Mouse (Mus musculus): ENCODE results near the gene Gm572. TPM values are rescaled to one million over a fixed set of nuclear protein-coding genes. Genes with fewer than 3 reads are reported as not detected.
A peak's percentile ranks its signal among the peaks of the same experiment; 100 is the strongest.

Gene Gm572
- polyA plus RNA-seq, 1 experiment = not detected

- Histone ChIP-seq H3K79me3 (ENCODE audit: low read depth) (peaks cover 14% of the 10 kb centered on the region), H3K4me3 (ENCODE audit: insufficient read depth, poor library complexity, severe bottlenecking) (no peak overlapping the region), H3ac (ENCODE audit: control insufficient read depth, insufficient read length, low read depth) (no peak overlapping the region), H3K27me3 (ENCODE audit: control insufficient read depth, insufficient read depth, insufficient read length) (no peaks in the 10 kb centered on the region), H3K79me2 (ENCODE audit: control insufficient read depth, insufficient read depth) (peaks cover 56% of the 10 kb centered on the region), H3K36me3 (ENCODE audit: control insufficient read depth, insufficient read depth) (peaks cover 88% of the 10 kb centered on the region)
- TF ChIP-seq CEBPB (IDR thresholded peaks at IDR 0.05; ENCODE audit: low read depth) (no peak), USF1 (IDR thresholded peaks at IDR 0.05; ENCODE audit: low read depth) (no peak), MAX (IDR thresholded peaks at IDR 0.05) (no peak), MYOG (IDR thresholded peaks at IDR 0.05; ENCODE audit: control insufficient read depth, extremely low read depth, insufficient read length) (no peak), MYOD1 (IDR thresholded peaks at IDR 0.05; ENCODE audit: control insufficient read depth, insufficient read length, low read depth) (no peak), CTCF (IDR thresholded peaks at IDR 0.05; ENCODE audit: control insufficient read depth, insufficient read depth, insufficient read length) (no peak), FOSL1 (IDR thresholded peaks at IDR 0.05; ENCODE audit: insufficient read depth, low read length, poor library complexity, severe bottlenecking) (no peak)
These were observed 29.4 kb upstream of the Gm572 start for GRCm38 (mm10) chr4:148613738-148614137.

- H3ac ChIP-seq (ENCODE audit: control insufficient read depth, insufficient read length, low read depth) = no peak overlapping the region
- peaks cover 99% of the 10 kb centered on the region for H3K79me2 ChIP-seq (ENCODE audit: control insufficient read depth, insufficient read depth)
- H3K4me3 ChIP-seq (ENCODE audit: insufficient read depth, poor library complexity, severe bottlenecking) = no peak overlapping the region
- peaks cover 65% of the 10 kb centered on the region for H3K79me3 ChIP-seq (ENCODE audit: low read depth)
- peaks cover 95% of the 10 kb centered on the region for H3K36me3 ChIP-seq (ENCODE audit: control insufficient read depth, insufficient read depth)
- TF ChIP-seq USF1 (IDR thresholded peaks at IDR 0.05; ENCODE audit: low read depth) = no peak
- TF ChIP-seq MAX (IDR thresholded peaks at IDR 0.05) = no peak
- TF ChIP-seq CEBPB (IDR thresholded peaks at IDR 0.05; ENCODE audit: low read depth) = no peak
- TF ChIP-seq MYOD1 (IDR thresholded peaks at IDR 0.05; ENCODE audit: control insufficient read depth, insufficient read length, low read depth) = no peak
- TF ChIP-seq MYOG (IDR thresholded peaks at IDR 0.05; ENCODE audit: control insufficient read depth, extremely low read depth, insufficient read length) = no peak
- TF ChIP-seq FOSL1 (IDR thresholded peaks at IDR 0.05; ENCODE audit: insufficient read depth, low read length, poor library complexity, severe bottlenecking) = no peak
- TF ChIP-seq CTCF (IDR thresholded peaks at IDR 0.05; ENCODE audit: control insufficient read depth, insufficient read depth, insufficient read length) = no peak
- H3K27me3 ChIP-seq (ENCODE audit: control insufficient read depth, insufficient read depth, insufficient read length) = no peaks in the 10 kb centered on the region
These were observed 23.3 kb upstream of the Gm572 start for GRCm38 (mm10) chr4:148619805-148620204.

GRCm38 (mm10) chr4:148620718-148621117, 22.4 kb upstream of the Gm572 start:
- Histone ChIP-seq H3K79me3 (ENCODE audit: low read depth) (peaks cover 70% of the 10 kb centered on the region), H3K27me3 (ENCODE audit: control insufficient read depth, insufficient read depth, insufficient read length) (no peaks in the 10 kb centered on the region), H3ac (ENCODE audit: control insufficient read depth, insufficient read length, low read depth) (no peak overlapping the region), H3K4me3 (ENCODE audit: insufficient read depth, poor library complexity, severe bottlenecking) (no peak overlapping the region), H3K36me3 (ENCODE audit: control insufficient read depth, insufficient read depth) (peaks cover 92% of the 10 kb centered on the region), H3K79me2 (ENCODE audit: control insufficient read depth, insufficient read depth) (peaks cover 99% of the 10 kb centered on the region)
- no peak for TF ChIP-seq MAX (IDR thresholded peaks at IDR 0.05)
- TF ChIP-seq CTCF (IDR thresholded peaks at IDR 0.05; ENCODE audit: control insufficient read depth, insufficient read depth, insufficient read length) = no peak
- TF ChIP-seq USF1 (IDR thresholded peaks at IDR 0.05; ENCODE audit: low read depth) = no peak
- no peak for TF ChIP-seq MYOG (IDR thresholded peaks at IDR 0.05; ENCODE audit: control insufficient read depth, extremely low read depth, insufficient read length)
- no peak for TF ChIP-seq MYOD1 (IDR thresholded peaks at IDR 0.05; ENCODE audit: control insufficient read depth, insufficient read length, low read depth)
- no peak for TF ChIP-seq FOSL1 (IDR thresholded peaks at IDR 0.05; ENCODE audit: insufficient read depth, low read length, poor library complexity, severe bottlenecking)
- no peak for TF ChIP-seq CEBPB (IDR thresholded peaks at IDR 0.05; ENCODE audit: low read depth)

GRCm38 (mm10) chr4:148622485-148622884, 20.6 kb upstream of the Gm572 start:
- H3K79me3 ChIP-seq (ENCODE audit: low read depth) = peaks cover 70% of the 10 kb centered on the region
- H3K4me3 ChIP-seq (ENCODE audit: insufficient read depth, poor library complexity, severe bottlenecking) = no peak overlapping the region
- no peaks in the 10 kb centered on the region for H3K27me3 ChIP-seq (ENCODE audit: control insufficient read depth, insufficient read depth, insufficient read length)
- TF ChIP-seq CEBPB (IDR thresholded peaks at IDR 0.05; ENCODE audit: low read depth) (no peak), CTCF (IDR thresholded peaks at IDR 0.05; ENCODE audit: control insufficient read depth, insufficient read depth, insufficient read length) (no peak), MYOD1 (IDR thresholded peaks at IDR 0.05; ENCODE audit: control insufficient read depth, insufficient read length, low read depth) (no peak)
- H3K36me3 ChIP-seq (ENCODE audit: control insufficient read depth, insufficient read depth) = peaks cover 74% of the 10 kb centered on the region
- peaks cover 91% of the 10 kb centered on the region for H3K79me2 ChIP-seq (ENCODE audit: control insufficient read depth, insufficient read depth)
- no peak overlapping the region for H3ac ChIP-seq (ENCODE audit: control insufficient read depth, insufficient read length, low read depth)

- H3ac ChIP-seq (ENCODE audit: control insufficient read depth, insufficient read length, low read depth) = peak overlapping the region; percentile 9
- peaks cover 65% of the 10 kb centered on the region for H3K36me3 ChIP-seq (ENCODE audit: control insufficient read depth, insufficient read depth)
- no peaks in the 10 kb centered on the region for H3K27me3 ChIP-seq (ENCODE audit: control insufficient read depth, insufficient read depth, insufficient read length)
- peaks cover 70% of the 10 kb centered on the region for H3K79me3 ChIP-seq (ENCODE audit: low read depth)
- H3K79me2 ChIP-seq (ENCODE audit: control insufficient read depth, insufficient read depth) = peaks cover 80% of the 10 kb centered on the region
- H3K4me3 ChIP-seq (ENCODE audit: insufficient read depth, poor library complexity, severe bottlenecking) = no peak overlapping the region
- TF ChIP-seq MAX (IDR thresholded peaks at IDR 0.05) (no peak), MYOG (IDR thresholded peaks at IDR 0.05; ENCODE audit: control insufficient read depth, extremely low read depth, insufficient read length) (no peak), FOSL1 (IDR thresholded peaks at IDR 0.05; ENCODE audit: insufficient read depth, low read length, poor library complexity, severe bottlenecking) (no peak), CEBPB (IDR thresholded peaks at IDR 0.05; ENCODE audit: low read depth) (no peak), USF1 (IDR thresholded peaks at IDR 0.05; ENCODE audit: low read depth) (no peak), CTCF (IDR thresholded peaks at IDR 0.05; ENCODE audit: control insufficient read depth, insufficient read depth, insufficient read length) (no peak), MYOD1 (IDR thresholded peaks at IDR 0.05; ENCODE audit: control insufficient read depth, insufficient read length, low read depth) (no peak)
These were observed 19.5 kb upstream of the Gm572 start for GRCm38 (mm10) chr4:148623609-148624008.

GRCm38 (mm10) chr4:148625010-148625409, 18.1 kb upstream of the Gm572 start:
- no peaks in the 10 kb centered on the region for H3K27me3 ChIP-seq (ENCODE audit: control insufficient read depth, insufficient read depth, insufficient read length)
- peaks cover 60% of the 10 kb centered on the region for H3K79me3 ChIP-seq (ENCODE audit: low read depth)
- H3K79me2 ChIP-seq (ENCODE audit: control insufficient read depth, insufficient read depth) = peaks cover 66% of the 10 kb centered on the region
- H3K4me3 ChIP-seq (ENCODE audit: insufficient read depth, poor library complexity, severe bottlenecking) = peak overlapping the region; percentile 89
- H3K36me3 ChIP-seq (ENCODE audit: control insufficient read depth, insufficient read depth) = peaks cover 51% of the 10 kb centered on the region
- H3ac ChIP-seq (ENCODE audit: control insufficient read depth, insufficient read length, low read depth) = peak overlapping the region; percentile 35
- TF ChIP-seq MYOD1 (IDR thresholded peaks at IDR 0.05; ENCODE audit: control insufficient read depth, insufficient read length, low read depth) (no peak), CTCF (IDR thresholded peaks at IDR 0.05; ENCODE audit: control insufficient read depth, insufficient read depth, insufficient read length) (no peak), FOSL1 (IDR thresholded peaks at IDR 0.05; ENCODE audit: insufficient read depth, low read length, poor library complexity, severe bottlenecking) (no peak), MYOG (IDR thresholded peaks at IDR 0.05; ENCODE audit: control insufficient read depth, extremely low read depth, insufficient read length) (no peak), MAX (IDR thresholded peaks at IDR 0.05) (no peak), USF1 (IDR thresholded peaks at IDR 0.05; ENCODE audit: low read depth) (no peak), CEBPB (IDR thresholded peaks at IDR 0.05; ENCODE audit: low read depth) (no peak)
